Mouse (Mus musculus) small intestine, adult 2 months (tissue): ENCODE data around the gene Irf2. TPM values are rescaled to one million over a fixed set of nuclear protein-coding genes. Genes with fewer than 3 reads are reported as not detected.

Experiments
- H3K27ac ChIP-seq: fragments of 200-500 bp; 2 replicates; pipeline ENCODE4 v1.5.1; 2012; ENCODE audit warnings: low read depth, low read length, control low read depth, inconsistent platforms; ENCODE audit not compliant: insufficient read depth
- H3K27me3 ChIP-seq: fragments of 200-500 bp; 2 replicates; pipeline ENCODE4 v1.6.1; 2012; ENCODE audit warnings: mild to moderate bottlenecking, moderate library complexity, low read length, inconsistent platforms; ENCODE audit not compliant: control insufficient read depth, insufficient read depth
- H3K36me3 ChIP-seq: fragments of 200-500 bp; 2 replicates; pipeline ENCODE4 v1.6.1; 2012; ENCODE audit warnings: mild to moderate bottlenecking, low read length, control low read depth, inconsistent platforms; ENCODE audit not compliant: control insufficient read depth, insufficient read depth
- H3K4me1 ChIP-seq: fragments of 200-500 bp; 2 replicates; pipeline ENCODE4 v1.6.1; 2012; ENCODE audit warnings: low read length, inconsistent platforms, mixed read lengths; ENCODE audit not compliant: control insufficient read depth, insufficient read depth, insufficient read length
- H3K4me3 ChIP-seq: fragments of 200-500 bp; 2 replicates; pipeline ENCODE4 v1.5.1; 2012; ENCODE audit warnings: low read depth, mild to moderate bottlenecking, control low read depth, inconsistent platforms, low read length, moderate library complexity
- CTCF ChIP-seq: fragments of 200-500 bp; IDR thresholded peaks from 2 replicates; pipeline ENCODE4 v1.5.1; 2012; ENCODE audit warnings: low read depth, mild to moderate bottlenecking, control low read depth, inconsistent platforms, low read length, moderate library complexity, mixed read lengths; ENCODE audit not compliant: insufficient replicate concordance, insufficient read length; ENCODE audit errors: extremely low read depth
- POLR2A ChIP-seq: fragments of 200-500 bp; IDR thresholded peaks from 2 replicates; pipeline ENCODE4 v1.6.1; 2012; ENCODE audit warnings: low read depth, mild to moderate bottlenecking, control low read depth, inconsistent platforms, low read length, moderate library complexity
- WGBS: fragments of 180-500 bp; shearing (Covaris S2); methylation state at CpG from one replicate; pipeline ENCODE4 v1.1.7; 2018; 5-methylcytosine and 5-hydroxymethylcytosine counted together
- polyA plus RNA-seq: library from polyadenylated mRNA; depleted of rRNA; stranded (reverse); fragments of >200 nt; gene quantifications from 2 replicates; pipeline ENCODE4 v1.2.3, GENCODE M21; 2012

The Irf2 gene
- polyA plus RNA-seq, 1 experiment = 29.6 TPM

DNA sequence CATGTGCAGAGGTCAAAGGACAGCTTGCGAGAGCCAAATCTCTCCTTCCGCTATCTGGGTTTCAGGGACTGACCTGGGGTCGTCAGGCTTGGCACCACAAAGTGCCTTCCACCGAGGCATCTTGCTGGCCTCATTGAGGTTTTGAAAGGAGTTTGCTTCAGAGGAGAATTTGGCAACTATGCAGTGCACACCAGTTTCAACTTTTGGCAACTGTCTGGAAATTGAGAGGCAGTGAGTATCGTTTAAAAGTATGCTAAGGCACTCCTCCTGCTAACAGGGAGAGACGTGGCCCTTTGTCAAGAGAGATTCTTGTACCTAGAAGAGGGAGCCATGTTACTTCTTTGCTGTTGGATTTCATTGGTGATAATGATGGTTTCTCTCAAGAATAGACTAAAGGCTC is 21.9 kb downstream of the Irf2 start:
- 23% methylated on average over 6 of the region's 6 CpGs for WGBS
- H3K27ac ChIP-seq = peak overlapping the region; percentile 87
- peaks cover 48% of the 10 kb centered on the region; the same call in 1 of the 2 replicates for H3K4me1 ChIP-seq
- no peaks in the 10 kb centered on the region for H3K27me3 ChIP-seq
- no peak overlapping the region for H3K4me3 ChIP-seq
- H3K36me3 ChIP-seq = peaks cover 3% of the 10 kb centered on the region; the same call in 1 of the 2 replicates
- TF ChIP-seq POLR2A (no peak), CTCF (no peak)

DNA sequence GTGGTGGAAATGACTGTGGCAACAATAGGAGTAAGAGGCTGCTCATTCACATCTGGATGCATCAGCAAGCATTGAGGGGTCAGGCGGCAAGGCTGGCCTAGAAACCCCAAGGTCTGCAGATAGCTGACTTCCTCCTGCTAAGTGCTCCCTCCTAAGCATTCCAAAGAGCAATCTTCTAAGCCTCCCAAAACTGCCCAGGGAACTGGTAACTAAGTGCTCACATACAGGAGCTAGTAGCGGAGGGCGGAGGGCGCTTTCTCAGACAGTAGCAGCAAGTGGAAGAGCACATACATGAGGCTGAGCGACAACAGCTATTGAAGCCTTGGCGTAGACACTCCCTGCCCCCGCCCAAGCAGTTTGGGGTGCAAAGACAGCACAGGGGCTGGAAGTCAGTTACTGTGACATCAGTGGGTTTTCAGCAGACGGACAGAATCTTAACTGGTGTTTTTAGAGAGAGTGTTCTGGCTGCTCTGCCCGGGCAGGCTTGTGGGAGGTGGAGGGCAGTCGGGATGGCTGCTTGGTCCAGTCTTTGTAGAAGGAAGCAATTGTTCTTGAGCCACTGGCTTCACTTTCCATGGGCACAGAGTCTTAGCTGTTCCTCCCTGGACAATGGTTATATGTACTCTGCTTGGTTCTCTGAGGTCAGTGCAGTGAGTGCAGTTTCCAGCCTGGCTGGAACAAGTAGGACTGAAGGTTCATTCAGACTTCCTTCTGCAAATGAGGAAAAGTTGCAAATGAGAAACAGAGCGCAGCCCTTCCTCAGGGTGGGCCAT is 30.1 kb downstream of the Irf2 start:
- Histone ChIP-seq H3K4me1 (peaks cover 14% of the 10 kb centered on the region), H3K36me3 (no peaks in the 10 kb centered on the region), H3K27me3 (no peaks in the 10 kb centered on the region), H3K4me3 (no peak overlapping the region), H3K27ac (no peak overlapping the region)
- WGBS = 77% methylated on average over 11 of the region's 11 CpGs
- TF ChIP-seq CTCF = no peak
- no peak for TF ChIP-seq POLR2A

DNA sequence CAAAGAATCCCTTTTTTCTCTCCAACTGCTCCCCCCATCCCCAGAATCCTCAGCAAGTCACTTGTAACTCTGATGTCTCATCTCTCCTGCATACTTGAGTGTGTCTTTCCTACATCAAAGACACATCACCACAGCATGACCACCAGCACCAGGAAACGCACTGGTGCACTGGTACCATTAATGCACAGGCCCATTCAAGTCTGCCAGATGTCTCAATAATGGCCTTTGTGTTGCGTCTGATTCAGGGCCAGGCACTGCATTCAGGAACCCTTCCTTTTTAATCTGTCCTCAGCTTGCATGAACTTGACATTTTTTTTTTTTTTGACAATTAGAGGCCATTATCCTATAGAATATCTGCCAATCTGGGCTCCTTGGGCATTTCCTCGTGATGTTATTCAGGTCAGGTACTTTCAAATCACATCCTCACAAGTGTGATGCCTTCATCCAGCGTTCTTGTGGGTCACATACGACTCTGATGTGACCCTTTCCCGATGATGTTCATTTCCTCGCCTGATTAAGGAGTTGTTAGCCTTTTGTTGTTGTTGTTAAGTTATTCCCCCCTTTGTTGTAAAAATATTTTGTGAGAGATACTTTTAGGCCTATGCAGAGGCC is 31.5 kb downstream of the Irf2 start:
- Histone ChIP-seq H3K4me3 (no peak overlapping the region), H3K4me1 (peaks cover 8% of the 10 kb centered on the region), H3K27ac (no peak overlapping the region), H3K27me3 (no peaks in the 10 kb centered on the region), H3K36me3 (0 out of 2 replicates have a peak, but pooled peaks cover 1% of the 10 kb centered on the region)
- TF ChIP-seq POLR2A (no peak), CTCF (no peak)
- 87% methylated on average over 7 of the region's 7 CpGs for WGBS

DNA sequence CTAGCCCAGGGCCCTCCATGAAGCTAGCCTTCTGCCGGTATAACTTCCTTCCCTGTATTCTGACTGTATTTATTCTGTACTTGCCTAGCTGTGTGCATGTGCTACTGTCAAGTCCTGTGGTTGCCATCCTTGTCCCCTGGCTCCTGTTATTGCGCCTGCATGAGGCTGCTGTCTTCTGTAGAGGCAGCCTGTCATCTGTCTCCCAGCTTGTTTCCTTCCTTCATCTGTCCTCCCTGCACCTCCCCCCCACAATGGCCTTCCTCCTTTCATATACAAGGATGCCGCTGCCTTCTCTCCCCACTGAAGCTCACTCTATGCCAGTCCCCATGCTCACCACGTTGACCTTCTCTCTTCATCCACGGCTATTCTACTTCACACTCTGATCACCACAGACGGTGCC is 33.3 kb downstream of the Irf2 start:
- Histone ChIP-seq H3K36me3 (0 out of 2 replicates have a peak, but pooled peaks cover 1% of the 10 kb centered on the region), H3K4me1 (peaks cover 8% of the 10 kb centered on the region), H3K27ac (no peak overlapping the region), H3K27me3 (no peaks in the 10 kb centered on the region), H3K4me3 (no peak overlapping the region)
- no peak for TF ChIP-seq CTCF
- TF ChIP-seq POLR2A = no peak
- WGBS = 90% methylated on average over 6 of the region's 6 CpGs

DNA sequence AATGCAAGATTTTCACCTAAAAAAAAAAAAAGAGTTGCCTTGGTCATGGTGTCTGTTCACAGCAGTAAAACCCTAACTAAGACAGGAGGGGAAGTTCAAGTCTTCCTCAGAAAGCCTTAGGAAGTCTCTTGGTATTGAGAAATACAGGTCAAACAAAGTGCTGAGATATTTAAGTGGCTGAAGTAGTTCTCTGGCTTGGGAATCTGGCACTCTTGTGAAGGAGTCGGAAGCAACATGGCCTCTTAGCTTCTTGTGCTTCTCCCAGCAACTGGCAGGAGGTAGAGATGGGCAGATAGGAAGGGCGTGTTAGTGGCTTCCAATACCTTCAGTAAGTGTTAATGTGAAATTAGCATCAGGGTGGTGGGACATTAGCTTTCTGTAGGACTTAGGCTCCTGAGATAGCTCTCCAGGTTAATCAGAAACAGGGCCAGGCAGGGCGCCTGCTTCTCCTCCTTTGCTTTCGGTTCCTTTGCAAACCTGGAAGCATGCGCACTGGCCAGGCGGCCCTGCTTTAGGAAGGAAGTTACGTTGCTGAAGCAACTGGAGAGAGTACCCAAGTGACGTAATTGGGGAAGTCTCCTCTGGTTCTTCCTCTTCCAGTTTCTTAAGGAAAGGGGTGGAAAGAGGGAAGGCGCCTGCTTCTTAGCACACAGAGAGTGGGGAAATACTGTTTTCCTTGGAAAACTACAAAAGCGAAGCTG is 38.4 kb downstream of the Irf2 start:
- Histone ChIP-seq H3K27ac (no peak overlapping the region), H3K4me3 (no peak overlapping the region), H3K4me1 (no peaks in the 10 kb centered on the region; the same call in 1 of the 2 replicates), H3K36me3 (peaks cover 9% of the 10 kb centered on the region), H3K27me3 (no peaks in the 10 kb centered on the region)
- WGBS = 88% methylated on average over 10 of the region's 10 CpGs
- TF ChIP-seq CTCF (no peak), POLR2A (no peak)

DNA sequence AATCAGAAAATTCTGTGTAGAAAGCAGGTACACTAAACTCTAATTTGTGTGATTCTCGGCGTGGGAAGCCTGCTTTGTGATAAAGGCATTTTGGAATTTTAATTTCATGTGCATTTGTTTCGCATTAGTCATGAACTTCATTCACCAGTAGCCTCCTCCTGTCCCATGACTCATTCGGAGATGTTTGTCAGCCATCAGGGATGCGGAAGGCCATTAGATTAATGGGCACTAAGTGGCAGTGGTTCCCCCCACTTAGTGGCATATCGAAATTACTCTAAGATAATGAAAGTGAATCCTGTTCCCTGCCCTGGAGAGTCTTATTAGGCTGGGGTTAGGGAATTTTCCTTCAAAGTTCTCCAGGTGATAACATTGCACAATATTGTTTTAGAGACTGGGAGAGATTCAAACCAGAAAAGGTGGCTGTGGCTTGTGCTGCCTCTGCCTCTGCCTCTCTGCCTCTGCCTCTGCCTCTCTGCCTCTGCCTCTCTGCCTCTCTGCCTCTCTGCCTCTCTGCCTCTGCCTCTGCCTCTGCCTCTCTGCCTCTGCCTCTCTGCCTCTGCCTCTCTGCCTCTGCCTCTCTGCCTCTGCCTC is 41.6 kb downstream of the Irf2 start:
- TF ChIP-seq CTCF (no peak), POLR2A (no peak)
- Histone ChIP-seq H3K27me3 (no peaks in the 10 kb centered on the region), H3K36me3 (peaks cover 9% of the 10 kb centered on the region), H3K4me1 (peaks cover 2% of the 10 kb centered on the region; the same call in 1 of the 2 replicates), H3K4me3 (no peak overlapping the region), H3K27ac (0 out of 2 replicates have a peak overlapping the region, but pooled peaks have one; percentile 26)
- 62% methylated on average over 6 of the region's 6 CpGs for WGBS
